ENCODE assay signal across 10 mouse cellular contexts in genomic region chr11:86614056-86614530, GRCm38 (mm10).
A peak's percentile ranks its signal among the peaks of the same experiment; 100 is the strongest.
DNase-seq lines count a peak whose midpoint lies in the region; ATAC-seq and TF ChIP-seq lines count a peak whose summit lies in the region.
"Had no signal": no experiment of that assay in that cellular context is flagged by ENCODE, and none has a peak within 500 bp of the region (broad histone marks: within the 10 kb centered on the region; RNA-seq: fewer than 3 reads in every experiment).

No protein-coding gene starts in this region.

- H3K27ac ChIP-seq in testis, adult 2 months (ENCODE audit: control insufficient read depth, insufficient read depth, low read depth, low read length): peak overlapping the region; percentile 49; the same call in 1 of the 2 replicates
- no peak overlapping the region for H3K27ac ChIP-seq in hindbrain, embryonic 11.5 days (ENCODE audit: low read depth, low read length)
- no peak overlapping the region for H3K27ac ChIP-seq in midbrain, postnatal 0 days (ENCODE audit: low read depth, low read length)

- no peak overlapping the region for H3K9ac ChIP-seq in hindbrain, embryonic 11.5 days (ENCODE audit: low read depth, low read length)
- H3K9ac ChIP-seq in midbrain, postnatal 0 days (replicated peaks; ENCODE audit: low read length, poor library complexity, severe bottlenecking): no peak overlapping the region

- H3K9me3 ChIP-seq in hindbrain, embryonic 11.5 days (ENCODE audit: control insufficient read depth, low read length): no peaks in the 10 kb centered on the region
- no peaks in the 10 kb centered on the region for H3K9me3 ChIP-seq in midbrain, postnatal 0 days (ENCODE audit: low read length)

- no peak for DNase-seq in testis, postnatal 14 days (ENCODE audit: low spot score)
- peak; percentile 54 to 56 for DNase-seq in heart, adult 9 months (ENCODE audit: low spot score in 2 of 2)
- DNase-seq in lung, postnatal 25 days (ENCODE audit: low spot score): peak; percentile 65
- no peak for DNase-seq in embryo, embryonic 11 days
- DNase-seq in hindbrain, embryonic 11.5 days (ENCODE audit: low spot score): no peak
- no peak for DNase-seq in midbrain, postnatal 0 days (ENCODE audit: low spot score)
- no peak for DNase-seq in testis, postnatal 10 days (ENCODE audit: low spot score)
- DNase-seq: adrenal gland, postnatal 10 days; thymus, postnatal 14 days had no signal

- H3K4me2 ChIP-seq in hindbrain, embryonic 11.5 days (replicated peaks; ENCODE audit: low read depth, low read length): no peak overlapping the region
- H3K4me2 ChIP-seq in midbrain, postnatal 0 days (ENCODE audit: low read depth, low read length, poor library complexity, severe bottlenecking): no peak overlapping the region

- no peaks in the 10 kb centered on the region for H3K27me3 ChIP-seq in testis, adult 2 months (ENCODE audit: control insufficient read depth, insufficient read depth, low read length)
- no peaks in the 10 kb centered on the region for H3K27me3 ChIP-seq in hindbrain, embryonic 11.5 days (ENCODE audit: control insufficient read depth, insufficient read depth, low read length)
- no peaks in the 10 kb centered on the region for H3K27me3 ChIP-seq in midbrain, postnatal 0 days (ENCODE audit: insufficient read depth, low read length)

- H3K4me1 ChIP-seq in testis, adult 2 months (ENCODE audit: control insufficient read depth, insufficient read depth, low read length): no peaks in the 10 kb centered on the region
- H3K4me1 ChIP-seq in hindbrain, embryonic 11.5 days (replicated peaks; ENCODE audit: control insufficient read depth, insufficient read depth, low read length): no peaks in the 10 kb centered on the region
- no peaks in the 10 kb centered on the region for H3K4me1 ChIP-seq in midbrain, postnatal 0 days (ENCODE audit: insufficient read depth, low read length)

- TF ChIP-seq CTCF in testis, adult 2 months (IDR thresholded peaks at IDR 0.05; ENCODE audit: control insufficient read depth, insufficient read depth, insufficient replicate concordance, low read depth, low read length): no peak
- TF ChIP-seq CTCF in midbrain, postnatal 0 days (IDR thresholded peaks at IDR 0.05): no peak

- ATAC-seq in hindbrain, embryonic 11.5 days (ENCODE audit: low FRiP score): no peak
- ATAC-seq in midbrain, postnatal 0 days (ENCODE audit: low FRiP score): no peak

- TF ChIP-seq POLR2A in testis, adult 2 months (IDR thresholded peaks at IDR 0.05; ENCODE audit: control insufficient read depth, low read depth, low read length): no peak

- WGBS in hindbrain, embryonic 11.5 days: 80% methylated on average over 2 of the region's 2 CpGs
- WGBS in midbrain, postnatal 0 days: 80% methylated on average over 2 of the region's 2 CpGs

- H3K4me3 ChIP-seq in testis, adult 2 months (ENCODE audit: control insufficient read depth, low read depth, low read length): no peak overlapping the region
- H3K4me3 ChIP-seq in hindbrain, embryonic 11.5 days (ENCODE audit: low read depth, low read length): no peak overlapping the region
- no peak overlapping the region for H3K4me3 ChIP-seq in midbrain, postnatal 0 days (ENCODE audit: low read depth, low read length)

- H3K36me3 ChIP-seq in testis, adult 2 months (ENCODE audit: control insufficient read depth, insufficient read depth, low read length): no peaks in the 10 kb centered on the region
- no peaks in the 10 kb centered on the region for H3K36me3 ChIP-seq in hindbrain, embryonic 11.5 days (ENCODE audit: control insufficient read depth, insufficient read depth, low read length)
- peaks cover 6% of the 10 kb centered on the region; the same call in 1 of the 2 replicates for H3K36me3 ChIP-seq in midbrain, postnatal 0 days (ENCODE audit: insufficient read depth, low read length)

Comparison
In these comparisons a context has a peak if more than half of its experiments do, and no peak if none do; other contexts are left out.
1. DNase-seq: peak in heart, adult 9 months (2 of 2) and lung, postnatal 25 days (single experiment); none in testis, postnatal 14 days (single experiment), embryo, embryonic 11 days (single experiment), hindbrain, embryonic 11.5 days (single experiment), midbrain, postnatal 0 days (single experiment) and testis, postnatal 10 days (single experiment).